Mouse (Mus musculus) ES-E14 (cell line): ENCODE measurements around the gene Dpp4. TPM values are rescaled to one million over a fixed set of nuclear protein-coding genes. Genes with fewer than 3 reads are reported as not detected.

Experiments
- DNase-seq: peaks from one replicate; pipeline ENCODE4 v3.0.0-alpha.2; 2013; ENCODE audit warnings: low read depth, low spot score
- H3K27ac ChIP-seq: 2 replicates; pipeline ENCODE4 v1.5.1; 2012; ENCODE audit warnings: low read depth, mild to moderate bottlenecking, low read length, moderate library complexity, mixed read lengths; ENCODE audit not compliant: poor library complexity, insufficient read depth, severe bottlenecking
- H3K36me3 ChIP-seq: 2 replicates; pipeline ENCODE4 v1.6.1; 2012; ENCODE audit warnings: mild to moderate bottlenecking, low read length, moderate library complexity, mixed read lengths; ENCODE audit not compliant: control insufficient read depth, poor library complexity, insufficient read depth, severe bottlenecking
- H3K4me1 ChIP-seq, 2 experiments: fragments of 150-350 bp in 1 of 2; sonication (generic) in 1 of 2; 2 replicates each; pipeline ENCODE4 v1.6.1; 2012; ENCODE audit warnings: low read length in 2 of 2, mild to moderate bottlenecking in 1 of 2, mixed read lengths in 1 of 2; ENCODE audit not compliant: control insufficient read depth in 2 of 2, insufficient read depth in 2 of 2, poor library complexity in 1 of 2
- H3K4me3 ChIP-seq, 2 experiments: fragments of 150-350 bp in 1 of 2; sonication (generic) in 1 of 2; 2 replicates each; pipeline ENCODE4 v1.5.1; 2012; ENCODE audit warnings: low read length in 2 of 2, low read depth in 1 of 2, mild to moderate bottlenecking in 1 of 2, mixed read lengths in 1 of 2; ENCODE audit not compliant: insufficient read depth in 1 of 2, poor library complexity in 1 of 2, severe bottlenecking in 1 of 2
- H3K9ac ChIP-seq: 2 replicates; pipeline ENCODE4 v1.6.1; 2012; ENCODE audit warnings: low read depth, mild to moderate bottlenecking, low read length, mixed read lengths; ENCODE audit not compliant: poor library complexity, insufficient read depth, severe bottlenecking
- H3K9me3 ChIP-seq: fragments of 150-350 bp; sonication (generic); 2 replicates; pipeline ENCODE4 v1.6.1; 2012; ENCODE audit warnings: low read depth, mild to moderate bottlenecking, low read length; ENCODE audit not compliant: control insufficient read depth, insufficient read depth
- CHD2 ChIP-seq: IDR thresholded peaks from 2 replicates; pipeline ENCODE4 v1.6.1; 2014; ENCODE audit warnings: mild to moderate bottlenecking, low read depth, low read length, inconsistent platforms
- HCFC1 ChIP-seq: IDR thresholded peaks from 2 replicates; pipeline ENCODE4 v1.6.1; 2012; ENCODE audit warnings: low read length, inconsistent platforms, borderline replicate concordance; ENCODE audit not compliant: insufficient read depth
- MAFK ChIP-seq: IDR thresholded peaks from 2 replicates; pipeline ENCODE4 v1.6.1; 2014; ENCODE audit warnings: mild to moderate bottlenecking, low read depth, low read length, inconsistent platforms; ENCODE audit not compliant: insufficient read depth
- ZC3H11A ChIP-seq: IDR thresholded peaks from 2 replicates; pipeline ENCODE4 v1.6.1; 2012; ENCODE audit warnings: low read depth, mild to moderate bottlenecking, inconsistent platforms, low read length, borderline replicate concordance
- ZNF384 ChIP-seq: IDR thresholded peaks from 2 replicates; pipeline ENCODE4 v1.6.1; 2012; ENCODE audit warnings: low read depth, low read length, inconsistent platforms
- in situ Hi-C, 2 experiments: fragments of 600-800 bp; cut with MboI; formaldehyde crosslinking; loops; one replicate each; pipeline ENCODE4 v1.15.1; 2025; ENCODE audit warnings: low sequenced_read_pairs in 2 of 2, inconsistent platforms in 1 of 2; ENCODE audit not compliant: unreplicated experiment in 2 of 2
- total RNA-seq: library from RNA; depleted of rRNA; stranded (reverse); fragments of 300-350 nt; gene quantifications from 2 replicates; pipeline ENCODE4 v1.2.3, GENCODE M21; 2012

Gene Dpp4
- total RNA-seq, 1 experiment, result 24.7 TPM

DNA sequence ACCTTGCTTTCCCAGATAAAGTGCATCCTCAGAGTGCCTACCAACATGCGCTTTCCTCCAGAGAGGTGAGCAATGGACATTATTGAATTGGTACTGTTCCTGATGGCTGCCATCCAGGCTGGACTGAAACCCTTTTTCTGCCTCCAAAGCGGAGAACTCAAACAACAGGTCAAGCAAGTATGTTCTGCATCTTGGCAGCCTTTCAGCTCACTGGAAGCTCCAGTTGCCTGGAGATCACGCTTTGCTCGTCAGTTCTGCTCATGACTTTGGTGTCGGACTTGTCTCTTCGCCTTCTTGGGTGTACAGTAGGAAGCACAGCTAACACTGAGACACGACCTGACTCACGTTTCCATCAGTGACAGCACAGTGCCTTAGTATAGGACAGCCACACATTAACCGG, 49.8 kb downstream of the Dpp4 start:
- in situ Hi-C loops, result no loop called here
- no peak overlapping the region for H3K4me3 ChIP-seq
- no peaks in the 10 kb centered on the region for H3K9me3 ChIP-seq
- DNase-seq, result no peak
- H3K9ac ChIP-seq, result no peak overlapping the region
- H3K36me3 ChIP-seq, result peaks cover 4% of the 10 kb centered on the region; the same call in 1 of the 2 replicates
- H3K27ac ChIP-seq, result no peak overlapping the region
- TF ChIP-seq CHD2 (no peak), MAFK (no peak), ZNF384 (no peak), ZC3H11A (no peak), HCFC1 (no peak)
- no peaks in the 10 kb centered on the region for H3K4me1 ChIP-seq

DNA sequence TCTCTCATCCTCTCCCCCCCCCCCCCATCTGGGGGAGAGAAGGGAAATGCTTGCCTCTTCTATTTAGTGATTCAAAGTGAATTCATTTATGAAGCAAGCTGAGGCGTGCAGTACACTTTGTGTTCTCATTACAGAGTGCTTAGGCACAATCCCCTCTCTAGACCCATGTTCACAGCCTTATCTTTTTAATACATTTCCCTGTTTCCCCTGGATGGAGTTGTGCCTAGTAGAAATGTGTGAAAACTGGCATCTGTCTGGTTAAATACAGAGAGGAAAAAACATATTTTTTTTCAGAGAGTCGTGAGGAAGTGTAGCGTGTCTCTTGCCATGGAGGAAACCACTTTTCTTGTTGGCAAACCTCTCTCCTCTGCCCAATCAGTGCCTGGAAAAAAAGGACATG, 50.5 kb downstream of the Dpp4 start:
- DNase-seq, result no peak
- H3K4me1 ChIP-seq, result no peaks in the 10 kb centered on the region
- H3K4me3 ChIP-seq, result no peak overlapping the region
- no peaks in the 10 kb centered on the region for H3K9me3 ChIP-seq
- no peak overlapping the region for H3K27ac ChIP-seq
- in situ Hi-C loops, result no loop called here
- H3K36me3 ChIP-seq, result peaks cover 4% of the 10 kb centered on the region; the same call in 1 of the 2 replicates
- TF ChIP-seq MAFK (no peak), CHD2 (no peak), HCFC1 (no peak), ZC3H11A (no peak), ZNF384 (no peak)
- no peak overlapping the region for H3K9ac ChIP-seq

DNA sequence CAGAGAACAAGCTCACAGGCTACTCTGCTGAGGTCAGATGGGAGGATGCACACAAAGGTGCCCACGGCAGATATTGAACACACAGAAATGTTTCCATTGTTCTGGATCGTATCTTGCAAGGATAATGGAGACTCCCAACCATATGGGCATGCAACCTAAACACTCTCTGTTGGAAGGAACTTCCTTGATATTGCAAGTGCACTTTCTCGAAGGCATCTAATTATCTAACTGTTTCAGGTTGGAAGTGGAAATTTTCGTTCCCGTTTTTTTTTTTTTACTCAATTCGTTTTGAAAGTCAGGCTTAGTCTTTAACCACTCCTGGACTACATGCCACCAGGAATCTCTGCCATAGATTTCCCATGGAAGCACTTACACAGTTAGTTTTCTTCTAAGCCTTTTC, 51.2 kb downstream of the Dpp4 start:
- Histone ChIP-seq H3K9me3 (no peaks in the 10 kb centered on the region), H3K36me3 (peaks cover 4% of the 10 kb centered on the region; the same call in 1 of the 2 replicates), H3K27ac (no peak overlapping the region), H3K4me3 (no peak overlapping the region), H3K9ac (no peak overlapping the region), H3K4me1 (no peaks in the 10 kb centered on the region)
- DNase-seq, result no peak
- in situ Hi-C loops, result no loop called here
- TF ChIP-seq ZC3H11A (no peak), ZNF384 (no peak), CHD2 (no peak), HCFC1 (no peak), MAFK (no peak)

DNA sequence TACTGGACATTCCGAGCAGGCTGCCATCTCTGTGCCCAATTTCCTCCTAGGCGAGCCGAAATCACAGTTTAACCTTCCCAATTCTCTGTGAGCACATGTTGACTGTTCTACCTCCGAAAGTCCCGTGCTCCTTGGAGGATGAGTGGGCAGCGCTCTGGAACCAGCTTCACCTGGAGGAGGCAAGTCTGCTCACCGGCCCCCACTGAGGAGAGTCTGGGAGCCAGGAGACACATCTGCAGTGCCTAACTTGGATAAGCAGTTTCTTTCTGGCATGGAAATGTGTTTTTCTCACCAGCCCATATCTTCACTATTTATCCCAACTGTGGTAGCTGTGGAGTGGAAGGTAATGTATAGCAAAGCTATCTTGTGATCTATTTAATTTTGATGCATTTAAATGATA, 54.8 kb downstream of the Dpp4 start:
- no peak for DNase-seq
- H3K27ac ChIP-seq, result no peak overlapping the region

DNA sequence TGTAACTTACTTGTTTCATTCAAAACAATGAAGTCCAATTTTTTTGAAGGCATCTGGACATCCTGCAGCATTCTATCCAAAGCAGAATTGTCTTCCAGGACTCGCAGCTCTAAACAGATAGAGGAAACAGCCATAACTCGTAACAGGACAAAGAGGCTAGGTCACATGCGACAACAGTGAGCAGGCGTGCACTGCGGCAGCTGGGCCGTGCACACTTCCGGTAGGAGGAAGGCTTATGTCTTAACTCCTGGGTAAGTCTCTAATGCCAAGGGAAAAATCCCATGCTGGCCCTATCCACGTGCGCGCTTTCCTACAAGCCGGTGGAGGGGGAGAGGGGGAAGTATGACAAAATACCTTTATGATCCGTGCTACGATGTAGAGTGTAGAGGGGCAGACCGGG, 55.4 kb downstream of the Dpp4 start:
- Histone ChIP-seq H3K4me1 (no peaks in the 10 kb centered on the region), H3K27ac (no peak overlapping the region), H3K9ac (peak overlapping the region; percentile 49; the same call in 1 of the 2 replicates), H3K4me3 (peak overlapping the region; percentile 23 to 26; a peak in 2 of 4 replicates), H3K9me3 (no peaks in the 10 kb centered on the region), H3K36me3 (no peaks in the 10 kb centered on the region; the same call in 1 of the 2 replicates)
- no peak for DNase-seq
- in situ Hi-C loops, result no loop called here
- TF ChIP-seq ZNF384 (no peak), ZC3H11A (no peak), CHD2 (no peak), MAFK (no peak), HCFC1 (no peak)

More for the DNA sequence above, 54.8 kb downstream of the Dpp4 start:
- in situ Hi-C loops, result no loop called here
- H3K9ac ChIP-seq, result peak overlapping the region; percentile 49; the same call in 1 of the 2 replicates
- TF ChIP-seq HCFC1, result no peak
- no peak for TF ChIP-seq CHD2
- peak overlapping the region in 1 of 2 experiments; percentile 4; a peak in 1 of 4 replicates for H3K4me3 ChIP-seq
- peaks cover 2% of the 10 kb centered on the region; the same call in 1 of the 2 replicates for H3K36me3 ChIP-seq
- no peaks in the 10 kb centered on the region for H3K9me3 ChIP-seq
- H3K4me1 ChIP-seq, result no peaks in the 10 kb centered on the region
